Mouse (Mus musculus) bone marrow, adult 2 months (tissue): ENCODE measurements around the gene Astn1.

Experiments used
- CTCF ChIP-seq: fragments of 200-500 bp; IDR thresholded peaks from 2 replicates; pipeline ENCODE4 v1.5.1; 2011; ENCODE audit warnings: low read length, control low read depth; ENCODE audit not compliant: control insufficient read depth, insufficient read depth
- POLR2A ChIP-seq: fragments of 200-500 bp; IDR thresholded peaks from 2 replicates; pipeline ENCODE4 v1.6.1; 2011; ENCODE audit warnings: low read depth, mild to moderate bottlenecking, control low read depth, low read length, borderline replicate concordance; ENCODE audit not compliant: control insufficient read depth

- TF ChIP-seq CTCF = no peak
- TF ChIP-seq POLR2A = no peak
Observed at GRCm38 (mm10) chr1:158513572-158513971, 151.5 kb downstream of the Astn1 start.
